Mouse (Mus musculus): ENCODE measurements around the gene Dgki. TPM values are rescaled to one million over a fixed set of nuclear protein-coding genes. Genes with fewer than 3 reads are reported as not detected.

The Dgki gene
- total and polyA plus RNA-seq, 3 experiments = 0.04 to 0.18 (median 0.08) TPM

DNA sequence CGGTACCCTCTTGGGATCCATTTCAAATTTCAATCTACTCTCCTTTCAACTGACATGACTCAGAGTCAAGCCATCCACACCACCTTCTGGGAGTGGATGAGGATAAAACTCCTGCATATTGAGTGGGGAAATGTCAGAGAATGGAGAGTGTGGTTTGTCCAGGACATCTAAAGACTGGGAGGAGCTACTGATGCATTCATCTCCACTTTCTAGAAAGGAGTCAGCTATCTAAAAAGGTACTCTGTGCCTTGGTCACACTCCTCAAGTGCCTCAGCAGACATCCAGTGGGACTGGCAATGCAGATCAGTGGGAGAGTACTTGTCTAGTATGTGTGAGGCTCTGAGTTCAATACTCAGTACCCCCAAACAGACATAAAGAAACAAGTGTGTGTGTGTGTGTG lies 145.9 kb downstream of the Dgki start:
- no peaks in the 10 kb centered on the region for H3K27me3 ChIP-seq (ENCODE audit: control insufficient read depth, insufficient read depth, low read length)
- no peak overlapping the region for H3K4me3 ChIP-seq
- no peaks in the 10 kb centered on the region for H3K36me3 ChIP-seq (ENCODE audit: control insufficient read depth, insufficient read depth, low read length)
- intact Hi-C loops (cut with DNase I) = no loop called here
- DNase-seq = no peak
- WGBS = 96% methylated on average over 1 of the region's 1 CpGs
- H3K9ac ChIP-seq (ENCODE audit: low read depth, low read length) = no peak overlapping the region
- H3K79me2 ChIP-seq (replicated peaks; ENCODE audit: control insufficient read depth, insufficient read depth, low read length) = no peaks in the 10 kb centered on the region
- no peaks in the 10 kb centered on the region for H3K4me1 ChIP-seq (ENCODE audit: control insufficient read depth, insufficient read depth, low read length)
- H3K27ac ChIP-seq = no peak overlapping the region
- TF ChIP-seq CTCF (IDR thresholded peaks at IDR 0.05) = no peak
- TF ChIP-seq EP300 (IDR thresholded peaks at IDR 0.05; ENCODE audit: insufficient read depth, low read depth, low read length) = no peak
- TF ChIP-seq POLR2A (IDR thresholded peaks at IDR 0.05; ENCODE audit: insufficient read depth, low read depth, low read length) = no peak

DNA sequence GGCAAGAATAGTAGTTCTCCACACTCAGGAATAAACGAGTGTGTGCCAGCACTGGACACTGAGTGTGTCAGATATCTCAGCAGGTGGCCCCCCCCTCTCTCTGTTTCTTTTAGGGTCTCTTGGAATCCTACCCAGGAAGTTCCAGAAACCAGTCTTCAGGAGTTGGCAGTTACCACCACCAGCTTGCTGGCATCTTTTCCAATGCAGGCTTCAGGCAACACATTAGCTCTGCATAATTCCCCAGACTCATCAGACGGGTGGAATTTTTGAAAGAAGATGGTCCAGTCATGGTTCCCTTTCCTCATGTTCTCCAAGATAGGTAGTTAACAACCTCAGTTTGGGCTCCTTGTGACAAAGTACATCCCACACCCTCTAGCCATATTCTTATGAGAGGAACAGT lies 149.5 kb downstream of the Dgki start:
- Histone ChIP-seq H3K36me3 (ENCODE audit: control insufficient read depth, insufficient read depth, low read length) (no peaks in the 10 kb centered on the region), H3K4me3 (no peak overlapping the region), H3K9ac (ENCODE audit: low read depth, low read length) (no peak overlapping the region), H3K27me3 (ENCODE audit: control insufficient read depth, insufficient read depth, low read length) (no peaks in the 10 kb centered on the region), H3K79me2 (replicated peaks; ENCODE audit: control insufficient read depth, insufficient read depth, low read length) (no peaks in the 10 kb centered on the region), H3K27ac (no peak overlapping the region), H3K4me1 (ENCODE audit: control insufficient read depth, insufficient read depth, low read length) (no peaks in the 10 kb centered on the region)
- intact Hi-C loops (cut with DNase I) = no loop called here
- TF ChIP-seq POLR2A (IDR thresholded peaks at IDR 0.05; ENCODE audit: insufficient read depth, low read depth, low read length) = no peak
- no peak for TF ChIP-seq CTCF (IDR thresholded peaks at IDR 0.05)
- no peak for TF ChIP-seq EP300 (IDR thresholded peaks at IDR 0.05; ENCODE audit: insufficient read depth, low read depth, low read length)
- no peak for DNase-seq
- 86% methylated on average over 2 of the region's 2 CpGs for WGBS

DNA sequence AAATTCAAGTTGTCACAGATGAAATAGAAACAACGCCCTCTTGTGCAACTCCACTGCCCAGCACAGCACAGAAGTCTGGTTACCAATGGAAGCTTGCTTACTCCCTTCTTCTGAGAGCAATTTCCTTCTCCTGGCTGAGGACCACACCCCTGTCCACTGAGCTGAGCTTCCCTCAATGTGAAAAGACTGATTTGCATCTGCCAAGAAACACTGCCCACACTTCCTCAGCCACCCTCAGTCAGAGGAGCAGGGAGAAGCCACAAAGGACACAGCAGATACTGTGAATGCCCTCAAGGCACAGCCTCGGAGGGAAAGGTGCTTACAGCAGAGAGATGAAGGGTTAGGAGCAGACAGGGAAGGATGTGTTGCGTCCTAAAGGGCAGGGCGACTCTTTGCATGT lies 149.9 kb downstream of the Dgki start:
- no peaks in the 10 kb centered on the region for H3K36me3 ChIP-seq (ENCODE audit: control insufficient read depth, insufficient read depth, low read length)
- TF ChIP-seq EP300 (IDR thresholded peaks at IDR 0.05; ENCODE audit: insufficient read depth, low read depth, low read length) = no peak
- no peak for TF ChIP-seq CTCF (IDR thresholded peaks at IDR 0.05)
- TF ChIP-seq POLR2A (IDR thresholded peaks at IDR 0.05; ENCODE audit: insufficient read depth, low read depth, low read length) = no peak

DNA sequence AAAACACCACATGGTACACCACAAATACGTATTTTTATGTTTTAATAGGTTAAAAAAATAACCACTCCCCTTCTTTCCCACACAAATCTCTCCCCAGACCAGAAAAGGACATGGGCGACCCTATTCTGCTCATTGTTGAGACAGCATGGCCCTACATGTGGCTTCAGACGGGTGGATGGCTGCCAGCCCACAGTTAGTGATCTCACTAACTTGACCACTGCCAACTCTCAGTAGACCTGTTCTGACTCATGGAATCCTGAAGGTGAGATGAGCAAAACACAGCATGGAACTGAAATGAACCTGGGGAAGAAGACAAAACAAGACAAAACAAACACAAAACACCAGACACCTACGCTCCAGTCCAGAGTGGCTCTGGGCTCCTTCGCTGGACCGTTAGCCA lies 150.8 kb downstream of the Dgki start:
- Histone ChIP-seq H3K4me3 (no peak overlapping the region), H3K36me3 (ENCODE audit: control insufficient read depth, insufficient read depth, low read length) (no peaks in the 10 kb centered on the region), H3K27me3 (ENCODE audit: control insufficient read depth, insufficient read depth, low read length) (no peaks in the 10 kb centered on the region), H3K79me2 (replicated peaks; ENCODE audit: control insufficient read depth, insufficient read depth, low read length) (no peaks in the 10 kb centered on the region), H3K9ac (ENCODE audit: low read depth, low read length) (no peak overlapping the region), H3K4me1 (ENCODE audit: control insufficient read depth, insufficient read depth, low read length) (no peaks in the 10 kb centered on the region), H3K27ac (no peak overlapping the region)
- DNase-seq = no peak
- intact Hi-C loops (cut with DNase I) = no loop called here
- TF ChIP-seq POLR2A (IDR thresholded peaks at IDR 0.05; ENCODE audit: insufficient read depth, low read depth, low read length) (no peak), EP300 (IDR thresholded peaks at IDR 0.05; ENCODE audit: insufficient read depth, low read depth, low read length) (no peak), CTCF (IDR thresholded peaks at IDR 0.05) (no peak)
- 90% methylated on average over 6 of the region's 6 CpGs for WGBS

More for the DNA sequence above, 149.9 kb downstream of the Dgki start:
- Histone ChIP-seq H3K4me1 (ENCODE audit: control insufficient read depth, insufficient read depth, low read length) (no peaks in the 10 kb centered on the region), H3K9ac (ENCODE audit: low read depth, low read length) (no peak overlapping the region), H3K27me3 (ENCODE audit: control insufficient read depth, insufficient read depth, low read length) (no peaks in the 10 kb centered on the region), H3K27ac (no peak overlapping the region), H3K4me3 (no peak overlapping the region), H3K79me2 (replicated peaks; ENCODE audit: control insufficient read depth, insufficient read depth, low read length) (no peaks in the 10 kb centered on the region)
- intact Hi-C loops (cut with DNase I) = no loop called here
- 73% methylated on average over 4 of the region's 4 CpGs for WGBS
- no peak for DNase-seq

DNA sequence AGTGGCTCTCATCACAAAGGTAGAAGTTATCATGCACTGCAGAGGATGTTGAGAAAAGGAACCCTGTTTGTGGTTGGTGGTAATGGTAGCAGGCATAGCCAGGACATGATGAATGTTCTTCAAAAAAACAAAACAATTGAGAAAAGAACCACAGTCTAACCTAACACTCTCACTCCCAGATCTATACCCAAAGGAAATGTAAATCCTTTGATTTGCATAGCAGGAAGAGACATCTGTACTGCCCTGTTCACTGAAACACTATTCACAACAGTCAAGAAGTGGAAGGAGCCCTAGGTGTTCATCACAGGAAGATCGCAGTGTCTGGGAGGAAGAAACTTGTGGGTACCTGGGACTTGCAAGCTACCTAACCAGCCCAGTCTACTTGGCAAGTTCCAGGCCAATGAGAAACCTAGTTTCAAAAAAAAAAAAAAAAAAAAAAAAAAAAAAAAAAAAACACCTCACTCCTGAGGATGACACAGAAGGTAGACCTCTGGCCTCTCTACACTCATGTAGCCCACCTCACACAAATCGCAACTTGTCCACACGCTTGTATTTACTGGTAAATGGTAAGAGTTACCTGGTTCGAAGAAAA lies 152.5 kb downstream of the Dgki start:
- 95% methylated on average over 4 of the region's 4 CpGs for WGBS
- no peak overlapping the region for H3K27ac ChIP-seq
- H3K79me2 ChIP-seq (replicated peaks; ENCODE audit: control insufficient read depth, insufficient read depth, low read length) = no peaks in the 10 kb centered on the region
- H3K9ac ChIP-seq (ENCODE audit: low read depth, low read length) = no peak overlapping the region
- intact Hi-C loops (cut with DNase I) = no loop called here
- H3K4me3 ChIP-seq = no peak overlapping the region
- no peak for DNase-seq
- peaks cover 3% of the 10 kb centered on the region; the same call in 1 of the 2 replicates for H3K36me3 ChIP-seq (ENCODE audit: control insufficient read depth, insufficient read depth, low read length)
- TF ChIP-seq POLR2A (IDR thresholded peaks at IDR 0.05; ENCODE audit: insufficient read depth, low read depth, low read length) = no peak
- TF ChIP-seq CTCF (IDR thresholded peaks at IDR 0.05) = no peak
- TF ChIP-seq EP300 (IDR thresholded peaks at IDR 0.05; ENCODE audit: insufficient read depth, low read depth, low read length) = no peak
- H3K27me3 ChIP-seq (ENCODE audit: control insufficient read depth, insufficient read depth, low read length) = no peaks in the 10 kb centered on the region
- H3K4me1 ChIP-seq (ENCODE audit: control insufficient read depth, insufficient read depth, low read length) = peaks cover 8% of the 10 kb centered on the region

DNA sequence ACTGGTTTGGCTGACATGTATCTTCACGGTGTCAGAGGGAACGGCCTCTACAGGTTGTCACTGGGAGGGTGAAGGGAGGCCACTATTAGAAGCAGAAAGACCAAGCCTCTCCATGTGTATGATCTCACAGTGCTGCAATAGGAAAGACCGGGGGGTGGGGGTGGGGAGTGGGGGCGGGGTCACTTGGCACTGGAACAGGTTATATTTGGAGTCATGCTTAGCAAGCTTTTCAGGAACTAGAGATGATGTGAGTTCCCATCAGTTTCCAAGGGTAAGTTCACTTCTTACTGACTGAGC lies 156.2 kb downstream of the Dgki start:
- peak in 1 of 2 experiments; percentile 6 for DNase-seq
- H3K79me2 ChIP-seq (replicated peaks; ENCODE audit: control insufficient read depth, insufficient read depth, low read length) = no peaks in the 10 kb centered on the region
- H3K4me1 ChIP-seq (ENCODE audit: control insufficient read depth, insufficient read depth, low read length) = peaks cover 8% of the 10 kb centered on the region
- no peaks in the 10 kb centered on the region for H3K27me3 ChIP-seq (ENCODE audit: control insufficient read depth, insufficient read depth, low read length)
- no peak overlapping the region for H3K9ac ChIP-seq (ENCODE audit: low read depth, low read length)
- H3K36me3 ChIP-seq (ENCODE audit: control insufficient read depth, insufficient read depth, low read length) = peaks cover 3% of the 10 kb centered on the region; the same call in 1 of the 2 replicates
- 7% methylated on average over 4 of the region's 4 CpGs for WGBS
- no peak overlapping the region for H3K4me3 ChIP-seq
- H3K27ac ChIP-seq = no peak overlapping the region
- intact Hi-C loops (cut with DNase I) = no loop called here
- no peak for TF ChIP-seq POLR2A (IDR thresholded peaks at IDR 0.05; ENCODE audit: insufficient read depth, low read depth, low read length)
- no peak for TF ChIP-seq CTCF (IDR thresholded peaks at IDR 0.05)
- no peak for TF ChIP-seq EP300 (IDR thresholded peaks at IDR 0.05; ENCODE audit: insufficient read depth, low read depth, low read length)
